Mouse (Mus musculus) intestine, postnatal 0 days (tissue): ENCODE measurements around the gene Adamtsl2. TPM values are rescaled to one million over a fixed set of nuclear protein-coding genes. Genes with fewer than 3 reads are reported as not detected.

Experiments used
- ATAC-seq: fragments of 200-750 bp; cut with Nextera tagmentation; 2 replicates; pipeline ENCODE4 v1.8.0; 2017; ENCODE audit warnings: mild to moderate bottlenecking, moderate TSS enrichment, moderate library complexity
- H3K27ac ChIP-seq: fragments of 300-500 bp; sonication (generic); 2 replicates; pipeline ENCODE4 v1.5.1; 2014; ENCODE audit warnings: mild to moderate bottlenecking, low read depth, low read length, moderate library complexity
- H3K27me3 ChIP-seq: fragments of 300-500 bp; sonication (generic); replicated peaks from 2 replicates; pipeline ENCODE4 v1.6.1; 2014; ENCODE audit warnings: low read length, mixed read lengths; ENCODE audit not compliant: control insufficient read depth, insufficient read depth
- H3K36me3 ChIP-seq: fragments of 300-500 bp; sonication (generic); 2 replicates; pipeline ENCODE4 v1.6.1; 2014; ENCODE audit warnings: mild to moderate bottlenecking, moderate library complexity; ENCODE audit not compliant: control insufficient read depth, insufficient read depth
- H3K4me1 ChIP-seq: fragments of 300-500 bp; sonication (generic); replicated peaks from 2 replicates; pipeline ENCODE4 v1.6.1; 2014; ENCODE audit warnings: antibody characterized with exemption, low read length, mixed read lengths; ENCODE audit not compliant: control insufficient read depth, insufficient read depth
- H3K4me2 ChIP-seq: fragments of 300-500 bp; sonication (generic); replicated peaks from 2 replicates; pipeline ENCODE4 v1.6.1; 2014; ENCODE audit warnings: low read depth, mild to moderate bottlenecking, moderate library complexity
- H3K4me3 ChIP-seq: fragments of 300-500 bp; sonication (generic); 2 replicates; pipeline ENCODE4 v1.5.1; 2014; ENCODE audit warnings: low read depth, low read length
- H3K9ac ChIP-seq: fragments of 300-500 bp; sonication (generic); 2 replicates; pipeline ENCODE4 v1.6.1; 2014; ENCODE audit warnings: mild to moderate bottlenecking, low read depth, low read length
- H3K9me3 ChIP-seq: fragments of 300-500 bp; sonication (generic); 2 replicates; pipeline ENCODE4 v1.6.1; 2016; ENCODE audit warnings: mixed run types; ENCODE audit not compliant: control insufficient read depth
- CTCF ChIP-seq: sonication (generic); IDR thresholded peaks from 2 replicates; pipeline ENCODE4 v1.5.1; 2016; ENCODE audit warnings: low read depth, mild to moderate bottlenecking, control low read depth, antibody characterized with exemption, moderate library complexity
- WGBS: fragments of 180-500 bp; shearing (Covaris S2); extraction: QIAGEN DNeasy Blood & Tissue Kit; methylation state at CpG from one replicate; pipeline ENCODE4 v1.1.7; 2014; 5-methylcytosine and 5-hydroxymethylcytosine counted together
- polyA plus RNA-seq: library from polyadenylated mRNA; unstranded; fragments of >200 nt; fragmentation: Nextera tagmentation; extraction: Ambion mirVana; gene quantifications from 2 replicates; pipeline ENCODE4 v1.2.1, GENCODE M21; 2015

Gene Adamtsl2
- polyA plus RNA-seq, 1 experiment from 2014 or later: 1.0 TPM

GRCm38 (mm10) chr2:27071137-27071536 is 8.0 kb upstream of the Adamtsl2 start:
- Histone ChIP-seq H3K9ac (no peak overlapping the region), H3K4me3 (no peak overlapping the region), H3K4me1 (no peaks in the 10 kb centered on the region), H3K27me3 (no peaks in the 10 kb centered on the region), H3K4me2 (no peak overlapping the region), H3K36me3 (no peaks in the 10 kb centered on the region), H3K9me3 (no peaks in the 10 kb centered on the region), H3K27ac (no peak overlapping the region)
- 35% methylated on average over 4 of the region's 4 CpGs for WGBS
- no peak for TF ChIP-seq CTCF
- ATAC-seq: no peak

GRCm38 (mm10) chr2:27071978-27072377 is 7.2 kb upstream of the Adamtsl2 start, which contains the start of gene Mymk:
Gene Mymk (minus strand): TSS chr2:27072179.
- no peak for TF ChIP-seq CTCF
- no peak within 1 kb of the TSS for H3K4me2 ChIP-seq

GRCm38 (mm10) chr2:27073407-27073806 is 5.8 kb upstream of the Adamtsl2 start:
- Histone ChIP-seq H3K9ac (no peak overlapping the region), H3K36me3 (no peaks in the 10 kb centered on the region), H3K4me1 (no peaks in the 10 kb centered on the region), H3K27me3 (no peaks in the 10 kb centered on the region), H3K27ac (no peak overlapping the region), H3K4me3 (no peak overlapping the region), H3K9me3 (no peaks in the 10 kb centered on the region), H3K4me2 (no peak overlapping the region)
- WGBS: 70% methylated on average over 4 of the region's 4 CpGs
- ATAC-seq: no peak
- TF ChIP-seq CTCF: no peak

More at GRCm38 (mm10) chr2:27071978-27072377, 7.2 kb upstream of the Adamtsl2 start, which contains the start of gene Mymk:
- Histone ChIP-seq H3K36me3 (no peaks in the 10 kb centered on the region), H3K27ac (no peak within 1 kb of the TSS), H3K9ac (no peak within 1 kb of the TSS), H3K27me3 (no peaks in the 10 kb centered on the region), H3K9me3 (no peaks in the 10 kb centered on the region), H3K4me3 (no peak within 1 kb of the TSS), H3K4me1 (no peaks in the 10 kb centered on the region)
- 93% methylated on average over 2 of the region's 2 CpGs for WGBS
- no peak for ATAC-seq

GRCm38 (mm10) chr2:27074804-27075203 is 4.4 kb upstream of the Adamtsl2 start:
- TF ChIP-seq CTCF: no peak
- no peaks in the 10 kb centered on the region for H3K9me3 ChIP-seq
- H3K27ac ChIP-seq: no peak overlapping the region
- no peak overlapping the region for H3K4me2 ChIP-seq
- no peak overlapping the region for H3K4me3 ChIP-seq
- H3K9ac ChIP-seq: no peak overlapping the region
- no peaks in the 10 kb centered on the region for H3K36me3 ChIP-seq
- WGBS: 75% methylated on average over 4 of the region's 4 CpGs
- H3K4me1 ChIP-seq: 0 out of 2 replicates have a peak, but pooled peaks cover 3% of the 10 kb centered on the region
- no peaks in the 10 kb centered on the region for H3K27me3 ChIP-seq
- no peak for ATAC-seq

GRCm38 (mm10) chr2:27075485-27075884 is 3.7 kb upstream of the Adamtsl2 start:
- H3K36me3 ChIP-seq: no peaks in the 10 kb centered on the region
- WGBS: 64% methylated on average over 3 of the region's 3 CpGs
- H3K9ac ChIP-seq: no peak overlapping the region
- H3K9me3 ChIP-seq: no peaks in the 10 kb centered on the region
- no peaks in the 10 kb centered on the region for H3K27me3 ChIP-seq
- no peak for ATAC-seq
- H3K27ac ChIP-seq: no peak overlapping the region
- no peak overlapping the region for H3K4me2 ChIP-seq
- H3K4me3 ChIP-seq: no peak overlapping the region
- H3K4me1 ChIP-seq: 0 out of 2 replicates have a peak, but pooled peaks cover 3% of the 10 kb centered on the region
- TF ChIP-seq CTCF: peak; percentile 80

GRCm38 (mm10) chr2:27077655-27078244 is 1.4 kb upstream of the Adamtsl2 start:
- Histone ChIP-seq H3K9me3 (no peaks in the 10 kb centered on the region), H3K4me3 (no peak overlapping the region), H3K4me2 (no peak overlapping the region), H3K36me3 (no peaks in the 10 kb centered on the region), H3K27me3 (no peaks in the 10 kb centered on the region), H3K4me1 (0 out of 2 replicates have a peak, but pooled peaks cover 3% of the 10 kb centered on the region), H3K9ac (no peak overlapping the region), H3K27ac (no peak overlapping the region)
- 67% methylated on average over 10 of the region's 10 CpGs for WGBS
- peak; percentile 48 for TF ChIP-seq CTCF
- ATAC-seq: no peak
